Mouse (Mus musculus) megakaryocyte, embryonic 14.5 days (primary cell): ENCODE data around the gene Myo15b.

Experiments
- FLI1 ChIP-seq: IDR thresholded peaks from 2 replicates; pipeline ENCODE4 v1.6.1; 2012; ENCODE audit warnings: low read length, inconsistent platforms, mixed read lengths
- GATA1 ChIP-seq: IDR thresholded peaks from 3 replicates; pipeline ENCODE4 v1.6.1; 2012; ENCODE audit warnings: mixed read lengths, low read length, inconsistent platforms, borderline replicate concordance

GRCm38 (mm10) chr11:115843891-115844239 lies 14.3 kb upstream of the Myo15b start:
- no peak for TF ChIP-seq GATA1
- no peak for TF ChIP-seq FLI1
